Mouse (Mus musculus): Measurements from ENCODE around the gene Gm21874. TPM values are rescaled to one million over a fixed set of nuclear protein-coding genes. Genes with fewer than 3 reads are reported as not detected.
"Not testable (repeated sequence)": the region's sequence is repeated elsewhere in the genome, so short reads cannot be mapped to it uniquely, and the experiment has no call there.

Gene Gm21874
- not detected in 2 replicates for polyA plus RNA-seq (2015; fragmentation: Nextera tagmentation; extraction: Ambion mirVana)

GRCm38 (mm10) chrY:9416048-9416447 lies at the start of gene Gm21874:
TSS of gene Gm21874 (minus strand) at chrY:9416148.
- not testable (repeated sequence) for ATAC-seq (ENCODE audit: insufficient number of reproducible peaks, low FRiP score, low TSS enrichment, low read depth); H3K9me3 ChIP-seq (replicated peaks); H3K36me3 ChIP-seq

More at GRCm38 (mm10) chrY:9416048-9416447, at the start of gene Gm21874:
- H3K27me3 ChIP-seq; H3K9ac ChIP-seq; H3K27ac ChIP-seq (replicated peaks); H3K4me1 ChIP-seq; H3K4me2 ChIP-seq (replicated peaks); H3K4me3 ChIP-seq (replicated peaks): not testable (repeated sequence)

Other genes starting within 250 kb of the Gm21874 start
- gene Gm21721, start 214.0 kb downstream of the Gm21874 start, polyA plus RNA-seq (2015; fragmentation: Nextera tagmentation; extraction: Ambion mirVana): not detected in 2 replicates
- not detected in 2 replicates for gene Gm21812, start 69.0 kb downstream of the Gm21874 start, polyA plus RNA-seq (2015; fragmentation: Nextera tagmentation; extraction: Ambion mirVana)